Mouse (Mus musculus) midbrain, embryonic 16.5 days (tissue): Measurements from ENCODE around the gene Fam196b. TPM values are rescaled to one million over a fixed set of nuclear protein-coding genes. Genes with fewer than 3 reads are reported as not detected.
A peak's percentile ranks its signal among the peaks of the same experiment; 100 is the strongest.

Experiments used
- ATAC-seq: fragments of 200-750 bp; cut with Nextera tagmentation; 2 replicates; pipeline ENCODE4 v1.8.0; 2017; ENCODE audit warnings: moderate TSS enrichment
- H3K27ac ChIP-seq: fragments of 300-500 bp; sonication (generic); 2 replicates; pipeline ENCODE4 v1.5.1; 2014; ENCODE audit warnings: mild to moderate bottlenecking, low read length, mixed read lengths
- H3K27me3 ChIP-seq: fragments of 300-500 bp; sonication (generic); 2 replicates; pipeline ENCODE4 v1.6.1; 2014; ENCODE audit warnings: low read depth, low read length, mixed read lengths; ENCODE audit not compliant: control insufficient read depth, insufficient read depth
- H3K36me3 ChIP-seq: fragments of 300-500 bp; sonication (generic); 2 replicates; pipeline ENCODE4 v1.6.1; 2014; ENCODE audit warnings: mild to moderate bottlenecking, low read length, moderate library complexity, mixed read lengths; ENCODE audit not compliant: control insufficient read depth, insufficient read depth
- H3K4me1 ChIP-seq: fragments of 300-500 bp; sonication (generic); 2 replicates; pipeline ENCODE4 v1.6.1; 2014; ENCODE audit warnings: mild to moderate bottlenecking, low read length, mixed read lengths; ENCODE audit not compliant: control insufficient read depth, insufficient read depth
- H3K4me2 ChIP-seq: fragments of 300-500 bp; sonication (generic); 2 replicates; pipeline ENCODE4 v1.6.1; 2014; ENCODE audit warnings: mild to moderate bottlenecking, low read length, mixed read lengths
- H3K4me3 ChIP-seq: fragments of 300-500 bp; sonication (generic); 2 replicates; pipeline ENCODE4 v1.5.1; 2014; ENCODE audit warnings: low read depth, mild to moderate bottlenecking, low read length, moderate library complexity, mixed read lengths
- H3K9ac ChIP-seq: fragments of 300-500 bp; sonication (generic); 2 replicates; pipeline ENCODE4 v1.6.1; 2014; ENCODE audit warnings: low read depth, low read length, mixed read lengths
- H3K9me3 ChIP-seq: fragments of 300-500 bp; sonication (generic); replicated peaks from 2 replicates; pipeline ENCODE4 v1.6.1; 2014; ENCODE audit warnings: mild to moderate bottlenecking, low read length, mixed read lengths; ENCODE audit not compliant: control insufficient read depth, poor library complexity, severe bottlenecking
- WGBS: fragments of 180-500 bp; shearing (Covaris S2); extraction: QIAGEN DNeasy Blood & Tissue Kit; methylation state at CpG from one replicate; pipeline ENCODE4 v1.1.7; 2014; 5-methylcytosine and 5-hydroxymethylcytosine counted together
- polyA plus RNA-seq: library from polyadenylated mRNA; unstranded; fragments of >200 nt; fragmentation: Nextera tagmentation; extraction: Ambion mirVana; gene quantifications from 2 replicates; pipeline ENCODE4 v1.2.1, GENCODE M21; 2015

The Fam196b gene
- polyA plus RNA-seq, 1 experiment from 2014 or later, result 6.6 TPM

DNA sequence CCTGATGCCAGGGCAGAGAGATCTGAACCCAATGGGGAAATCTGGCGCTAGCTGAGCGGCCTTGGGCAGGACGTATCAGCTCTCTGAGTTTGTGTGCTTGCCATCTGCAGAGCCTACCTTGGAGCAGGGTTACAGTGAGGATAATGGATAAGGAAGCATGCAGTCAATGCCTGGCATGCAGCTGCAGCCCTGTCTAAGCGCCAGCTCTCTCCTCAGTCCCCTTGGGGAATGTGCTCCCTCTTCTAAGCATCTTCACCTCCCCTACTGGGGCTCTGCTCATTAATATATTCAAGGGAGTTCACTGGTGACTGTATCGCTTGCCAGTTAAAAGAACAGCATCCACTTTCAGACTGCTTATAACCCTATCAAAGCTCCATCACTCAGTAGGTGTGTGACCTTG is 29.7 kb downstream of the Fam196b start:
- Histone ChIP-seq H3K27ac (peak overlapping the region; percentile 19; the same call in 1 of the 2 replicates), H3K36me3 (no peaks in the 10 kb centered on the region), H3K4me3 (no peak overlapping the region), H3K9ac (no peak overlapping the region), H3K4me1 (peaks cover 27% of the 10 kb centered on the region), H3K27me3 (no peaks in the 10 kb centered on the region), H3K9me3 (no peaks in the 10 kb centered on the region), H3K4me2 (no peak overlapping the region)
- peak; percentile 52 for ATAC-seq
- WGBS, result 30% methylated on average over 5 of the region's 5 CpGs

DNA sequence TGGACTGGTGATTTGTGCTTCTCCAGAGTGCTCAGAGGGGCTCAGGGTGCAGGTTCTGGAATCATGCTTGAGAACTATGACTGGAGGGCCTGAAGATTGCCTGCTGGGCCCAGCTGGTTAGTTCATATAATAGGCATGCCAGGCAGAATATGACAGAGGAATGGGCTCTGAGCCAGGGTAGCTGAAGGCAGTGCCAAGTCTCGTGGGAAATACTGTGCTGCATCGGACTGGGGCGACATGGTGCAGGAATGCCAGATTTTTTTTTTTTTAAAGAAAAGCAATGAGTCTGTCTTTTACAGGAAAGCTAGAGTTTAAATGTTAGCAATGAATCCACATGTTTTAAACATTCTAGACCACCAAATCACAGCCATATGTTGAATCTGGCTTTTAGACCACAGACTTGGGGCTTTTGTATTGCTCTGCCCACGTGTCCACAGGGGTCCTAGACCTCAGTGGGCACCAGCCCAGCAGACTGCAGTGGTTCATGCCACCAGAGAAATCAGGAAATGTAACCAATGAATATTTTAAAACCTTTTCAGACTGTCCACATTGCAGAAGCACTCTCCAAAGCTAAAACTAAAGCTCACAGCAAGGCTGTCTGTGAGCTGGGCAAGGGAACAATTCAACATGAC is 33.8 kb downstream of the Fam196b start:
- Histone ChIP-seq H3K36me3 (no peaks in the 10 kb centered on the region), H3K9ac (no peak overlapping the region), H3K4me2 (no peak overlapping the region), H3K4me3 (no peak overlapping the region), H3K27me3 (no peaks in the 10 kb centered on the region), H3K9me3 (no peaks in the 10 kb centered on the region), H3K27ac (no peak overlapping the region), H3K4me1 (peaks cover 24% of the 10 kb centered on the region)
- peak; percentile 79; the same call in 1 of the 2 replicates for ATAC-seq
- 42% methylated on average over 4 of the region's 4 CpGs for WGBS

DNA sequence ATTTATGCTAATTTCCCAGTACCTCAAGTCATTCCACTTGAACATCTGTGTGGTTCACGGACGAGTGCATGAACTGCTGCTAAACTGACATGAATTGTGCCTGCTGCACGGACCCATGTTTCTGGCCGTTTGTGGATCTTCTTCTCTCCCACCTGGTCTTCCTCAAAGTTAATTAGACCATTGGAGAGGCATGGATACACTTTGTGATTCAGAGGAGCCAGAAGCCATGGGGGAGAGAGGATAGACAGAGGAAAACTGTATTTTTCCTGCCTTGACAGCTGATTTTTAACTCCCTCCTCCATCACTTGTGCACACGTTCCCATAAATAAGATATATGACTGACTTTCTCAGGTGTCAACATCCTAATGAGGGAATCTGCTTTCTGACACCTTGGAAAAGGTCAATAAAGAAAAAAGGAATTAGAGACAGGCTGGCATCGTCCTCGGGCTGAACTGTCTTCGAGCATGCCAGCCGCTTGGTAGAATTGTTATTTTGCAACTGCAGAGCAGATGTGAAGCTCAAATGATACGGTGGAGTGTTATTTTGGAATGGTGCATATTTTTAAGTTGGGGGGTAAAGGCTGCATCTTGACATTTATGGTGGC is 34.9 kb downstream of the Fam196b start:
- Histone ChIP-seq H3K4me1 (peaks cover 15% of the 10 kb centered on the region; the same call in 1 of the 2 replicates), H3K27me3 (no peaks in the 10 kb centered on the region), H3K27ac (no peak overlapping the region), H3K9me3 (no peaks in the 10 kb centered on the region), H3K36me3 (no peaks in the 10 kb centered on the region), H3K4me3 (no peak overlapping the region), H3K9ac (no peak overlapping the region), H3K4me2 (no peak overlapping the region)
- ATAC-seq, result no peak
- 79% methylated on average over 10 of the region's 10 CpGs for WGBS

- H3K27ac ChIP-seq, result no peak overlapping the region
- H3K4me2 ChIP-seq, result no peak overlapping the region
- no peaks in the 10 kb centered on the region for H3K27me3 ChIP-seq
- ATAC-seq, result no peak
- no peaks in the 10 kb centered on the region for H3K9me3 ChIP-seq
- H3K4me1 ChIP-seq, result peaks cover 8% of the 10 kb centered on the region
- WGBS, result 72% methylated on average over 12 of the region's 12 CpGs
- H3K36me3 ChIP-seq, result no peaks in the 10 kb centered on the region
- no peak overlapping the region for H3K4me3 ChIP-seq
- H3K9ac ChIP-seq, result no peak overlapping the region
Observed at GRCm38 (mm10) chr11:34355406-34355805, 40.8 kb downstream of the Fam196b start.

DNA sequence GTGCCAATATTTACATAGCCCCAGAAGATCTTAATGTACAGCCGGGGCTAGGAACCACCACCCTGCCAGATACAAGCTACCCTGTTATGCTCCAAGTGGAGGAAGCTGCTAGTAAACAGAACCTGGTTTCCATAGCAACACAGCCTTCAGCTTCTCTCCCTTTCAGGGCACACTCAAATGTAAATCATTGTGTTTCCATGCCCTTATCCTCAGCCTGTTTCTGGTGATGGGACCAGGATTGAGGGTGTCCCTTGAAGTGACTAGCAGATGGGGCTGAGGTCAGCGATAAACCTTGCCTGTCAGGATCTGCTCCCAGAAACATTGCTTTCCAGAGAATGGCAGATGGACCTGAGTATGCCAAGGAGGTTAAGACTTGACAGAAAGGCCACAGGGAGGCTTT is 41.5 kb downstream of the Fam196b start:
- WGBS, result 29% methylated on average over 2 of the region's 2 CpGs
- H3K4me3 ChIP-seq, result no peak overlapping the region
- ATAC-seq, result peak; percentile 79

DNA sequence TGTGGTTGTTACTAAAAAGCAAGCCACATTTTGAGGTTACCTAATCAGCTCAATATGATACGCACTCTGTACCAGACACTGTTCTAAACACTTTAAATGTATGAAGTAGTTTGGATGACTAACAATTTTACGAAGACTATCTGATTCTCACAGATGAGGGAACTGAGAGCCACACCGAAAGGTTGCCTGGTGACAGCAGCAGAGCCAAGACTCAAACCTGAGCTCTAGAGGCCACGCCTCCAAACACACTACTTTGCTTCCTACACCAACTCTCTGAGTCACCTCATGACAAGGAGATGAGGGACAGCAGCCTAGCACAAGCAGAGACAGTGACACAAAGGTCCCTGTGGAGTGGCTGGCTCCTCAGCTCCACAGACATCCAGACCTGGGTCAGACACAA is 57.6 kb downstream of the Fam196b start:
- ATAC-seq, result no peak; the same call in 1 of the 2 replicates
- Histone ChIP-seq H3K4me1 (0 out of 2 replicates have a peak, but pooled peaks cover 3% of the 10 kb centered on the region), H3K27ac (no peak overlapping the region), H3K9ac (no peak overlapping the region), H3K27me3 (no peaks in the 10 kb centered on the region), H3K4me3 (no peak overlapping the region), H3K4me2 (no peak overlapping the region), H3K9me3 (no peaks in the 10 kb centered on the region), H3K36me3 (no peaks in the 10 kb centered on the region)
- WGBS, result 85% methylated on average over 4 of the region's 4 CpGs

More for the DNA sequence above, 41.5 kb downstream of the Fam196b start:
- Histone ChIP-seq H3K4me1 (peaks cover 8% of the 10 kb centered on the region), H3K27ac (peak overlapping the region; percentile 23; the same call in 1 of the 2 replicates), H3K9ac (no peak overlapping the region), H3K36me3 (no peaks in the 10 kb centered on the region), H3K4me2 (no peak overlapping the region), H3K9me3 (no peaks in the 10 kb centered on the region), H3K27me3 (no peaks in the 10 kb centered on the region)

- no peak overlapping the region for H3K9ac ChIP-seq
- H3K27me3 ChIP-seq, result no peaks in the 10 kb centered on the region
- H3K27ac ChIP-seq, result no peak overlapping the region
- no peak for ATAC-seq
- no peak overlapping the region for H3K4me3 ChIP-seq
- H3K4me1 ChIP-seq, result 0 out of 2 replicates have a peak, but pooled peaks cover 3% of the 10 kb centered on the region
- H3K36me3 ChIP-seq, result no peaks in the 10 kb centered on the region
- 87% methylated on average over 1 of the region's 1 CpGs for WGBS
- H3K9me3 ChIP-seq, result no peaks in the 10 kb centered on the region; the same call in 1 of the 2 replicates
- no peak overlapping the region for H3K4me2 ChIP-seq
Observed at GRCm38 (mm10) chr11:34375557-34375956, 60.9 kb downstream of the Fam196b start.

- 0 out of 2 replicates have a peak, but pooled peaks have one; percentile 21 for ATAC-seq
- Histone ChIP-seq H3K27me3 (no peaks in the 10 kb centered on the region), H3K36me3 (no peaks in the 10 kb centered on the region), H3K27ac (no peak overlapping the region), H3K4me3 (no peak overlapping the region), H3K9me3 (no peaks in the 10 kb centered on the region; the same call in 1 of the 2 replicates), H3K4me1 (0 out of 2 replicates have a peak, but pooled peaks cover 3% of the 10 kb centered on the region), H3K9ac (no peak overlapping the region), H3K4me2 (no peak overlapping the region)
- WGBS, result 72% methylated on average over 6 of the region's 6 CpGs
Observed at GRCm38 (mm10) chr11:34377649-34378048, 63.0 kb downstream of the Fam196b start.

GRCm38 (mm10) chr11:34383501-34383900 is 68.9 kb downstream of the Fam196b start:
- Histone ChIP-seq H3K9me3 (no peaks in the 10 kb centered on the region; the same call in 1 of the 2 replicates), H3K4me2 (no peak overlapping the region), H3K27ac (no peak overlapping the region), H3K27me3 (no peaks in the 10 kb centered on the region), H3K4me1 (peaks cover 6% of the 10 kb centered on the region), H3K36me3 (no peaks in the 10 kb centered on the region), H3K4me3 (no peak overlapping the region), H3K9ac (no peak overlapping the region)
- 91% methylated on average over 3 of the region's 3 CpGs for WGBS
- ATAC-seq, result no peak
